In genomic region chr2:168765696-168766537, GRCm38 (mm10) we compare ENCODE assay signal across 8 mouse cellular contexts. TPM values are rescaled to one million over a fixed set of nuclear protein-coding genes. Genes with fewer than 3 reads are reported as not detected.
A peak's percentile ranks its signal among the peaks of the same experiment; 100 is the strongest.
DNase-seq lines count a peak whose midpoint lies in the region; ATAC-seq and TF ChIP-seq lines count a peak whose summit lies in the region.

No protein-coding gene starts in this region.

- peak; percentile 45 for DNase-seq in liver, embryonic 11.5 days (ENCODE audit: low spot score)
- DNase-seq in liver: no peak
- DNase-seq in heart, adult 2 months: peak; percentile 33 to 44
- DNase-seq in limb, embryonic 10.5 days (ENCODE audit: low spot score): peak; percentile 68
- no peak for DNase-seq in c-Kit-positive CD71-positive TER-119-positive erythroid progenitor cells, embryonic 14.5 days (ENCODE audit: low spot score)
- DNase-seq in left cerebral cortex, postnatal 10 days (ENCODE audit: extremely low spot score in 1 of 2, low spot score in 2 of 2): no peak
- DNase-seq in kidney, adult 2 months: no peak

- peak overlapping the region; percentile 60 for H3K4me3 ChIP-seq in liver, embryonic 11.5 days (ENCODE audit: low read depth, low read length)
- peak overlapping the region; percentile 56 for H3K4me3 ChIP-seq in heart, adult 2 months
- peak overlapping the region; percentile 76 for H3K4me3 ChIP-seq in limb, embryonic 10.5 days
- peak overlapping the region; percentile 30 for H3K4me3 ChIP-seq in small intestine, adult 2 months (ENCODE audit: low read depth, low read length)
- H3K4me3 ChIP-seq in kidney, adult 2 months (ENCODE audit: insufficient read depth, low read depth, low read length): no peak overlapping the region

- H3K4me1 ChIP-seq in liver, embryonic 11.5 days (replicated peaks; ENCODE audit: control insufficient read depth, insufficient read depth, low read length): peaks cover 8% of the 10 kb centered on the region
- H3K4me1 ChIP-seq in heart, adult 2 months (ENCODE audit: control insufficient read depth, insufficient read depth, low read length): no peaks in the 10 kb centered on the region
- H3K4me1 ChIP-seq in limb, embryonic 10.5 days: peaks cover 52% of the 10 kb centered on the region
- peaks cover 2% of the 10 kb centered on the region; the same call in 1 of the 2 replicates for H3K4me1 ChIP-seq in small intestine, adult 2 months (ENCODE audit: control insufficient read depth, insufficient read depth, insufficient read length, low read length)
- H3K4me1 ChIP-seq in kidney, adult 2 months (ENCODE audit: control insufficient read depth, insufficient read depth, low read length): no peaks in the 10 kb centered on the region

- peak; percentile 21; the same call in 1 of the 2 replicates for ATAC-seq in liver, embryonic 11.5 days (replicated peaks; ENCODE audit: low FRiP score)

- no peak for TF ChIP-seq CTCF in heart, adult 2 months (IDR thresholded peaks at IDR 0.05)
- TF ChIP-seq CTCF in small intestine, adult 2 months (IDR thresholded peaks at IDR 0.05; ENCODE audit: extremely low read depth, insufficient read length, insufficient replicate concordance, low read depth, low read length): no peak
- no peak for TF ChIP-seq CTCF in kidney, adult 2 months (conservative IDR thresholded peaks at IDR 0.05; ENCODE audit: insufficient read depth, insufficient read length, low read depth, low read length)

- under 1% methylated on average over 65 of the region's 65 CpGs for WGBS in liver, embryonic 11.5 days
- 1% methylated on average over 65 of the region's 65 CpGs for WGBS in heart, adult 2 months
- WGBS in limb, embryonic 10.5 days: under 1% methylated on average over 65 of the region's 65 CpGs
- 3% methylated on average over 64 of the region's 65 CpGs for WGBS in small intestine, adult 2 months
- 2% methylated on average over 64 of the region's 65 CpGs for WGBS in kidney, adult 2 months

- intact Hi-C loops in heart, adult 2 months (cut with DNase I): loop anchor here (10.0 kb wide), 1 partner anchor 109 kb away; no protein-coding TSS in a partner anchor
- intact Hi-C loops in left cerebral cortex, postnatal 10 days (cut with DNase I): loop anchor here (5.0 kb wide), 1 partner anchor 76 kb away; no protein-coding TSS in a partner anchor

- H3K79me2 ChIP-seq in heart, adult 2 months (replicated peaks; ENCODE audit: control insufficient read depth, insufficient read depth, low read length): no peaks in the 10 kb centered on the region

- H3K4me2 ChIP-seq in liver, embryonic 11.5 days: peak overlapping the region; percentile 78

- peak overlapping the region; percentile 82 for H3K27ac ChIP-seq in liver, embryonic 11.5 days (ENCODE audit: low read depth, low read length)
- H3K27ac ChIP-seq in heart, adult 2 months: peak overlapping the region; percentile 89
- peak overlapping the region; percentile 98 for H3K27ac ChIP-seq in limb, embryonic 10.5 days
- no peak overlapping the region for H3K27ac ChIP-seq in small intestine, adult 2 months (ENCODE audit: insufficient read depth, low read depth, low read length)
- no peak overlapping the region for H3K27ac ChIP-seq in kidney, adult 2 months (ENCODE audit: insufficient read depth, low read depth, low read length)

- no peak for TF ChIP-seq EP300 in heart, adult 2 months (IDR thresholded peaks at IDR 0.05; ENCODE audit: insufficient read depth, low read depth, low read length)

- no peak for TF ChIP-seq POLR2A in heart, adult 2 months (IDR thresholded peaks at IDR 0.05; ENCODE audit: insufficient read depth, low read depth, low read length)
- TF ChIP-seq POLR2A in small intestine, adult 2 months (IDR thresholded peaks at IDR 0.05; ENCODE audit: low read depth, low read length): no peak
- TF ChIP-seq POLR2A in kidney, adult 2 months (IDR thresholded peaks at IDR 0.05; ENCODE audit: low read depth, low read length): no peak

- H3K27me3 ChIP-seq in liver, embryonic 11.5 days (replicated peaks; ENCODE audit: control insufficient read depth, insufficient read depth, low read length): peaks cover 68% of the 10 kb centered on the region
- H3K27me3 ChIP-seq in heart, adult 2 months (ENCODE audit: control insufficient read depth, insufficient read depth, low read length): peaks cover 5% of the 10 kb centered on the region
- H3K27me3 ChIP-seq in limb, embryonic 10.5 days (ENCODE audit: low read depth, poor library complexity, severe bottlenecking): peaks cover 17% of the 10 kb centered on the region
- peaks cover 50% of the 10 kb centered on the region for H3K27me3 ChIP-seq in small intestine, adult 2 months (ENCODE audit: control insufficient read depth, insufficient read depth, low read length)
- no peaks in the 10 kb centered on the region; the same call in 1 of the 2 replicates for H3K27me3 ChIP-seq in kidney, adult 2 months (replicated peaks; ENCODE audit: control insufficient read depth, insufficient read depth, low read length)

- no peaks in the 10 kb centered on the region for H3K36me3 ChIP-seq in liver, embryonic 11.5 days (ENCODE audit: control insufficient read depth, insufficient read depth, low read length)
- no peaks in the 10 kb centered on the region for H3K36me3 ChIP-seq in heart, adult 2 months (ENCODE audit: control insufficient read depth, insufficient read depth, low read length)
- H3K36me3 ChIP-seq in limb, embryonic 10.5 days: peaks cover 6% of the 10 kb centered on the region
- H3K36me3 ChIP-seq in small intestine, adult 2 months (ENCODE audit: control insufficient read depth, insufficient read depth, low read length): no peaks in the 10 kb centered on the region
- no peaks in the 10 kb centered on the region for H3K36me3 ChIP-seq in kidney, adult 2 months (ENCODE audit: control insufficient read depth, insufficient read depth, low read length)

- peak overlapping the region; percentile 46 for H3K9ac ChIP-seq in liver, embryonic 11.5 days (ENCODE audit: low read depth, low read length)
- peak overlapping the region; percentile 83 for H3K9ac ChIP-seq in heart, adult 2 months (ENCODE audit: low read depth, low read length)

- no peaks in the 10 kb centered on the region for H3K9me3 ChIP-seq in liver, embryonic 11.5 days (ENCODE audit: control insufficient read depth, low read length)
- no peaks in the 10 kb centered on the region for H3K9me3 ChIP-seq in limb, embryonic 10.5 days (replicated peaks)

RNA-seq across cellular contexts. Expression of gene Sall4, which starts 1.8 kb away (rescaled TPM):
- polyA plus RNA-seq in liver, embryonic 11.5 days (2014; fragmentation: Nextera tagmentation; extraction: Ambion mirVana): 14.2 and 17.2 TPM in 2 replicates
- total RNA-seq in heart, adult 2 months (2021): 1 to 10 TPM; 1.5 to 2.3 TPM
- polyA plus RNA-seq in heart, adult 2 months (2012; rRNA removed): 1.2 and 1.3 TPM in 2 replicates
- polyA plus RNA-seq in limb, embryonic 10.5 days (2016; fragmentation: Nextera tagmentation; extraction: Ambion mirVana): 26.8 and 53.3 TPM in 2 replicates
- polyA plus RNA-seq in small intestine, adult 2 months (2012; rRNA removed): 0.08 and 0.13 TPM in 2 replicates
- under 1 TPM in 1 of 2 experiments, not detected in 1; 0.47 TPM for total RNA-seq in left cerebral cortex, postnatal 10 days (2021)
- polyA plus RNA-seq in kidney, adult 2 months (2012; rRNA removed): not detected in 2 replicates

RNA-seq across cellular contexts. Expression of gene Atp9a, which starts 23.7 kb away (rescaled TPM):
- 4.4 and 5.5 TPM in 2 replicates for polyA plus RNA-seq in liver, embryonic 11.5 days (2014; fragmentation: Nextera tagmentation; extraction: Ambion mirVana)
- total RNA-seq in heart, adult 2 months (2021): 10 to 100 TPM; 50.5 to 56.9 TPM
- polyA plus RNA-seq in heart, adult 2 months (2012; rRNA removed): 51.5 and 64.3 TPM in 2 replicates
- 4.9 and 6.5 TPM in 2 replicates for polyA plus RNA-seq in limb, embryonic 10.5 days (2016; fragmentation: Nextera tagmentation; extraction: Ambion mirVana)
- 78.3 and 196 TPM in 2 replicates for polyA plus RNA-seq in small intestine, adult 2 months (2012; rRNA removed)
- 100 to 1,000 TPM; 486 to 487 TPM for total RNA-seq in left cerebral cortex, postnatal 10 days (2021)
- polyA plus RNA-seq in kidney, adult 2 months (2012; rRNA removed): 56.0 and 59.8 TPM in 2 replicates

Comparison
In these comparisons a context has a peak if more than half of its experiments do, and no peak if none do; other contexts are left out.
1. DNase-seq: peak in liver, embryonic 11.5 days (single experiment), heart, adult 2 months (2 of 2) and limb, embryonic 10.5 days (single experiment); none in liver (single experiment), c-Kit-positive CD71-positive TER-119-positive erythroid progenitor cells, embryonic 14.5 days (single experiment), left cerebral cortex, postnatal 10 days (0 of 2) and kidney, adult 2 months (single experiment).
2. H3K27ac ChIP-seq: peak in liver, embryonic 11.5 days (single experiment), heart, adult 2 months (single experiment) and limb, embryonic 10.5 days (single experiment); none in small intestine, adult 2 months (single experiment) and kidney, adult 2 months (single experiment).